Mouse (Mus musculus) layer of hippocampus, adult 8-10 months (tissue): ENCODE measurements around the gene Trim61. TPM values are rescaled to one million over a fixed set of nuclear protein-coding genes. Genes with fewer than 3 reads are reported as not detected.

ENCODE experiments used
- DNase-seq, 2 experiments: peaks; one replicate each; pipeline ENCODE4 v3.0.0; 2022; ENCODE audit warnings: low spot score in 2 of 2
- total RNA-seq, 4 experiments: library from RNA; stranded (reverse); gene quantifications; 2 replicates each; pipeline ENCODE4 v1.2.4; 2022

Gene Trim61
- total RNA-seq, 4 experiments from 2014 or later, result not detected

DNA sequence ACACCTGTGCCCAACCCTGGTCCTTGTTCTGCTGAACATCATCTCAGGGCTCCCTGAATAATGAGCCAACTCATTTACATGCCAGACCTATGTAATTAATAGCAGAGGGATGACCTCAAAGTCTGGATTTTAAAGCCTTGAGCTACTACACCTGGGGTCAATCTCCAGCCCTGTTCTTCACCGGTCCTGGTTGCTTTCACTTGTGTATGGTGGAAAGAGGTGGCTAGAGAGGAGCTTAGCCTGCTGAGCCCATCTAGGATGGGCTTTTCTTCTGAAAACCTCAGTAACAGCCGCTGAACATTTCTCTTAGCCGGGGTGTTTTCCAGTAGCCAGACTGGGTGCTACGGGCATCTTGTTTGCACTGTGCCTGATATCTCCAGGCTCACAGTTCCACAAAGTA is 30.6 kb downstream of the Trim61 start, which contains the start of gene Trim75:
Gene Trim75, minus strand, starts transcription at position 101 of the 400 bp plus-strand sequence.
- DNase-seq, result no peak

DNA sequence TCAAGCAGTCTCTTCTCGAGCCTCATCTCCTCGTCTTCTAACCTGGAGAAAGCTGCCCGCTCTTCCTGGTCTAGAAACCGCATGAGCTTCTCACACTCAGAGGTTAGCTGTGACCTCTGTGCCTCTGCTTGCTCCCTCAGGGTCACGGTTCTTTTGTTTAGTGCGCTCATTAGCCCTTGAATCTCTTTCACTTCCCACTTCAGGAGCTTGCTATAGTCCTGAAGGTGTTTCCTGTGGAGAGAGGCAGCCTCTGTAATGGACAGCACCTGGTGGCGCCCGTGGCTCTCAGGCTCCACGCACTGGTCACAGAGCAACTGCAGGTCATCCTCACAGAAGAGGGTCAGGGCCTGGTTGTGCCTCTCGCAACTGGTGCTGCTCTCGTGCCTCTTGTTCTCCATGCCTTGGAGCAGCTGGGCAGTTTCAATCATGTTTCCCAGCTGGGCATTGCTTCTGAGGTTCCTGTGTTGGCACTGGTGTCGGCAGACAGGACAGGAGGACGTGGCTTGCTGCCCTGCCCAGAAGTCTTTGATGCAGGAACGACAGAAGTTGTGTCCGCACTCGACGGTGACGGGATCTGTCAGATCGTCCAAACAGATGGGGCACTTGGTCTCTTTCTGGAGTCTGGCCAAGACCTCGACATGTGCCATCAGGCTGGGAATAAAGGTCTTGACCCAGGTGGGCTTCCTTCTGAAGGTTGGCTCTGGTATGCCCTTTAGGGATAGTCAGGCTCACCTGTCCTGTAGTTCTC is 35.0 kb downstream of the Trim61 start:
- no peak for DNase-seq

Other genes with a start within 250 kb of the Trim61 start
- gene Klhl2, start 168.5 kb downstream of the Trim61 start, total RNA-seq, result 100 to 1,000 TPM; 235 to 318 (median 267) TPM
- gene Tmem192, start 71.3 kb downstream of the Trim61 start, total RNA-seq, result 10 to 100 TPM; 26.0 to 28.4 (median 28.3) TPM
- gene Trim75, start 30.7 kb downstream of the Trim61 start, total RNA-seq, result not detected
- not detected for gene Trim60, start 61 bp upstream of the Trim61 start, total RNA-seq
- not detected for gene Apela, start 18.8 kb upstream of the Trim61 start, total RNA-seq
- not detected for gene Gm10663, start 56.5 kb upstream of the Trim61 start, total RNA-seq
- gene BC030870, start 111.0 kb upstream of the Trim61 start, total RNA-seq, result not detected